Mouse (Mus musculus) mesoderm, embryonic 11.5 days (tissue): Measurements from ENCODE around the gene Nolc1.

Source experiments
- DNase-seq: peaks from one replicate; pipeline ENCODE4 v3.0.0-alpha.2; 2012; ENCODE audit warnings: low read depth, low spot score

Gene Nolc1

DNA sequence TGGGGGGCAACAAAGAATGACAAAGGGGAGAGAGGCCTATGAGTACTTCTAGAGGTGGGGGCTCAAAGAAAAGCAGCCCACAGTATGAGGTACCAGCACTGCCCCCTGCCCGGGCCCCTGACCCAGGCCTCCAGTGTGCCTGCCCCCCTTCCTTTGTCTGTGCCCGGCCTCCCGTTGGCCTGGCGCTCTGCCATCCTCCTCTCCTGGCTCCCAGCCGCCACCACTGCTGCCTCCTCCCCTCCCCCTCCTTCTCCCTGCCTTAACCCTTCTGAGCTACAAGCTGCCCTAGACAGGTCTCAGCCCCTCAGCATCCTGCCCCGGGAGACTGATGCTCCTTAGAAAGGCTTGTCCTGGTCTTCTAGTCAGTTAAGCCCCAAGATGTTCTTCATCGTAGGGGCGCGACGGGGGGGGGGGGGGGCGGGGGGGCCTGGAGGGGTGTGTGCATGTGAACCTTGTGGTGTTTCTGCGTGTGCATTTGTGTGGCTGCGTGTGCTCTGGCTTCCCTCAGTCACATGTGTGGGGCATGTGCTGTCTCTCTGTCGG is 33.7 kb upstream of the Nolc1 start:
- peak; percentile 80 for DNase-seq

DNA sequence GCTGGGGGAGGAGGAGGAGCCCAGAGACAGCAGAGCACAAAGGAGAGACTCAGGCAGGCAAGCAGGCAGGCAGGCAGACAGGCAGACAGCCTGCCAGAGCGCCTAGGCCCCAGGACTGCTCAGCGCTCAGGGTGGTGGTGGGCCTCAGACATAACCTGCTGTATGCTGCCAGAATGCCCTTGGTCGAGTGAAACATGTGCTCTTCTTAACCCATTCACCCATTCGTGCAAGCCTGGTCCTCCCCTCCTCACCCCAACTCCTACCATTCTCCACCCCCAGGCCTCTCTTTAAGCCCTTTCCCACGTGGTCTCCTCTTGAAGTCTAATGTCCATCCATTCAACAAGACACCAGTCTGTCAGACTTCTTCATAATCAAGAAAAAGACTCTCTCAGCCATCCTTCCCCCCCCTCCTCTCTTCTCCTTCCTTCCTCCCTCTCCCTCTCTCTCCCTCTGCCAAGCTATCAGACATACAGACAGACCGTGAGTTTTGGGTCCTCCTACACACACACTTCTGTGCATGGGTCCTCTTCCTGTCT is 33.1 kb upstream of the Nolc1 start:
- peak; percentile 74 for DNase-seq

DNA sequence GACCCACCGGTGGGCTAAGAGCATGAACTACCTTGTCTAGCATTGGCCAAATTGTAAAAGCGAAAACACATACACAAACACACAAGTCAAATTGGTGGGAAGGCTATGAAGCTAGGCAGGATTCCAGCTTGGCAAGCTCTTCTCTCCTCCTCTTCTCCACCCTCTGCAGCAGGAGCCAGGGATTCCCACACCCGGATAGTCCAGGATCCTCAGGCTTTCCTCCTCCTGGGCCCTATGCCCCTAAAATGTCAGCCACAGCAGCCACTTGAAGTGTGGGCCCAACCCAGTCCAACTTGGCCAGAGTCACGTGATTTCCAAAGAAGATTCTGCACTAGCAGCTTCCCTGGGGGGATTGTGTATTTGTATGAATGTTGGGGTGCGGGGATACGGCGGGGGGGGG is 32.3 kb upstream of the Nolc1 start:
- DNase-seq = no peak

DNA sequence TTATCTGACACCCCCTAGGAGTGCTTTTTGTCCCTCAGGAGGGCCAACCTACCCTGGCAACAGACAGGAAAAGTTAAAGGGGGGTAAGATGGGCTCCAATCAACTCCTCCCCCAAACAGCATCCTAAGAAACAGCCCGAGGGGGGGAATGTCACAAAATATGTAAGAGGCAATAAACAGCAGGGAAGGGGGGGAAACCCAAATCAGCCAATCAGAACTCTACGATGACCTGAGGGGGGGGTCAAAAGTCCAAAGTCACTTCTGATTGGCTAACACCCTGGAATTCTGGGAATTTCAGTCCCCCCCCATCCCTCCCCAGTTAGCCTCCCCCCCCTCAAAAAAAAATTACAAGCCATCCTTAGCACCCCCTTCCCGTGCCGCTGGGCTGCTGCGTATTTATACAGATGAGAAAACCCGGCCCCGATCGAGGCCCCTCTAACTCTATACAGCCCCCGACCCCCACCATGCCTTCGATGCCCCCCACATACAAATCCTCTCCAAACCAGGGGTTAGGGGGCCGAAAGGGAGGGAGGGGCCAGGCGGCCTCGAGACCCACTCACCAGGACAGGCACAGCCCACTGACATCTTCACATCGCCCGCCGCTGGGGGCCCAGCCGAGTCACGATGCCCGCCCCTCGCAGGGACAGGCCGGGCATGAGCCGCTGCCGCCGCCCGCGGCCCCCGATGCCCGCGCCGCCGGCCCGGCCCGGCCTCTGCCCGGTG is 31.2 kb upstream of the Nolc1 start, which contains the start of gene Pprc1:
Gene Pprc1 (plus strand): TSS at position 616 of the 722 bp plus-strand sequence.
- peak; percentile 68 for DNase-seq

DNA sequence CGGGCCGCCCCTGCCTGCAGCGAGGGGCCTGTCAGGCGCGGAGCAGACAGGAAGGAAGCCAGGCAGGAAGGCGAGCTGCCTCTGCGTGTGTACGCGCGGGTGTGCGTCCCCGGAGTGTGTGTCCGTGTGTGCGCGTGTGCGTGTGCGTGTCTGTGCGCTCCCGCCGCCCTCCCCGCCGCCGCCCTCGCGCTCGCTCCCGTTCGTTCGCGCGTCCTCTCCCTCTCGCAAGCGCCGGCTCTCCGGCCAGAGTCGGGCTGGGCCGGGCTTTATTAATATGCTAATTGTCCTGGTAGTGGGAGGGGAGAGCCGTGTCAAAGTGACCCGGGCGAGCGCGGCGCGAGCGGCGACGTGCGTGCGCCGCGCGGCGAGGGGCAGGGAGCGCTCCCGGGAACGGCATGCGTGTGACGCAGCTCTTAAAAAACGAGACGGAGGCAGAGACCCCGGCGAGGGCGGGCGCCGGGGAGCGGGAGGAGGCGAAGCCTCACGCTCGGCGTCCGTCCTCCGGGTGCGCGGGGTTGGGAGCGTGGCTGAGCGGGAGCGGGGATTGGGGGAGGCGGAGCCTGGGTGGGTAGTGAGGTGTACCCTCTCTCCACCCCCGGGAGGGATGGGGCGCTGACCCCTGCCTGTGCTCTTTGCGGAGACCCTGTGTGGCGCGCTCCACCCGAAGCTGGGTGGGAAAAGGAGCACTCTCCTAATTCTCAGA is 30.5 kb upstream of the Nolc1 start, which contains the start of gene Ldb1:
Gene Ldb1 (minus strand): TSS at position 222 of the 703 bp plus-strand sequence.
- DNase-seq = peak; percentile 91

DNA sequence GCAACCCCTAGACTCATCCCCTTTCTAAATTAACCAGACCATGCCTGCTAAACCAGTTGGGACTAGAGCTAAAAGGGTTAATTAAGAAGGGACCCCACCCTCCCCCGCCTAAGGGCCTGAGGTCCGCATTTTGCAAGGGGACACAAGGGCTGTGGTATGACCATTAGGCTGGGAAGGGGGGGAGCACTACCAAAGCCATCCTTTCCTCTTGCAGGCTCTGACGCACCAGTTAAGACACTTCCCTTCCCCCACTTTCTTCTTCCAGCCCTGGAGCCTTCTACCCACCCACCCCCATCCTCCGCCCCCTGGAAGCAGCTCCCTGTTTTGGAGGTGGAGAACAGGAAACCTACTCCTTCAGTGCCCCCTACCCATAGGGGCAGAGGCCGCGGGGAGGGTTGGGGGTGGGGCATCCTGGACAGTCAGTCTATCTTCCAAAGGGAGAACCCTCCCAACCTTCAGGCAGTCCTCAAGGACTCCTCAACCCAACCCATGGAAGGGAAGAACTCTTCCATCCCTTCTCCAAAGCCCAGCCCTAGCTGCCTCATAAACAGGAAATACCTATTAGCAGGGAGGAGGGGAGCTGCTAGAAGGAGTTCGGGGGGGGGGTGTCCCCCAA is 29.9 kb upstream of the Nolc1 start:
- DNase-seq = peak; percentile 71

DNA sequence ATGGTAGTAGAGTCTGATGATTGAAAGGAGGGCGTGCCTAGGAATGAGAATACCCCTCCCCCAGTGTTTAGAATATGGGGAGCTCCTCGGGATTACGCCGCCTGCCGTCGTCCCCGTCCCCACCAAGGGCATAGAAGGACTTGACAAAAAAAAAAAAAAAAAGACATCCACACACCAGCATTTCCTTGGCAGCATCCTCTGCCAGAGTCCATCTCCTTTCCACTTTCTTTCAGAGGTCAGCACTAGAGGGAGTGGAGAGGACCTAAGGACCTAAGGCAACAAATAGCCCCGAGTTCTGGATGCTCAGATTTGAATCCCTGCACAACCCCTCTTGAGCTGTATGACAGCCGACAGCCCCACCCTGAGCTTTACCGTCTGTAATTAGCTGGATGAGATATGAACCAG is 29.0 kb upstream of the Nolc1 start:
- no peak for DNase-seq

DNA sequence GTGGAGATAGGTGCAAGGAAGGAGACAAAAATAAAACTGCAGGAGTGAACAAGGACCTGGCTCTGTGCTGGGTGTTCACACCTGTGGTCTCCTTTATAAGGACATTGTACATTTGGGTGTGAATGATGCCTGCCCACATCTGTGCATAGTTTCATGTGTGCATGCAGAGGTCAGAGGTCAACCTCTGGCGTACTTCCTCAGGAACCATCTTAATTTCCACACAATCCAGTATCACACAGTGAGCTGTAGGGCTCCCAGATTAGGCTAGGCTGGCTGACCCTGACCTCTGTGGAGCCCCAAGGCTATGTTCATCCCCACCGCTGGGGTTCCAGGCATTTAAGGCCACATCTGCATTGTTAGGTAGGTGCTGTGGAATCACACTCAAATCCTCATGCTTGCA is 28.2 kb upstream of the Nolc1 start:
- DNase-seq = no peak

DNA sequence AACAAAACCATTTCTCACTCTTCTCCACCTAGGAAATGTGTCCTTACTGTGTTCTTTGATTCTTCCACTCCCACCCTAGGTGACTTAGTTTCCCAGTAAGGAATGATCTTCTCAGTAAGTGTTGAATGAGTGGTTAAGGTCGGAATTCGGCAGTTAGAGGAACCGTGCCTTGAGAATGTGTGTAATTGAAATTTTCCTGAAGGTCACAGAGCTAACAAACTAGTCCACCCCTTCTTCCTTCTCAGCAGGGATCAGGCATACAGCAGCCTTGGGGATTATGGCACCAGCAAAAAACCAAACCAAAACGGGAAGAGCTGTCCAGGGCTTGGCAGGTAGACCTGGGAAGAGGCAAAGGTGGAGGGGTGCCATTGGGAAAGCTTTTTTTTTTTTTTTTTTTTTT is 26.5 kb upstream of the Nolc1 start:
- DNase-seq = no peak

DNA sequence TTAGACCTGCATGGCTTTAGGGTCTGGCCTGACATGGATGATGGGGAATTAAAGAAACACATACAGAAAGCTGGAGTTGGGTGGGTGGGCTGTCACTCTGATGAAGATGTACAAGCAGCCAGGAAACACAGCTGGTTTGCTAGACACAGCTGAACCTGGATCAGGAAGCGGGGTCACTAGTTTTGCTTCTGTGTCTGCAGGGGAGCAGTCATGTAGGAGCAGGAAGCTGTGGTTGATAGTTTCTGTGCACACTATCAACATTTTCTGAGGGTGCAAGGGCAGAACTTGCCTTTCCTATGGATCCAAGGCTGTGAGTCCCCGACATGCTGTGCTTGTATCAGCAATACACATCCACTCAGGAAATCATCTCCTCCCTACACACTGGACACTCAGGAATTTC is 25.2 kb upstream of the Nolc1 start:
- no peak for DNase-seq

DNA sequence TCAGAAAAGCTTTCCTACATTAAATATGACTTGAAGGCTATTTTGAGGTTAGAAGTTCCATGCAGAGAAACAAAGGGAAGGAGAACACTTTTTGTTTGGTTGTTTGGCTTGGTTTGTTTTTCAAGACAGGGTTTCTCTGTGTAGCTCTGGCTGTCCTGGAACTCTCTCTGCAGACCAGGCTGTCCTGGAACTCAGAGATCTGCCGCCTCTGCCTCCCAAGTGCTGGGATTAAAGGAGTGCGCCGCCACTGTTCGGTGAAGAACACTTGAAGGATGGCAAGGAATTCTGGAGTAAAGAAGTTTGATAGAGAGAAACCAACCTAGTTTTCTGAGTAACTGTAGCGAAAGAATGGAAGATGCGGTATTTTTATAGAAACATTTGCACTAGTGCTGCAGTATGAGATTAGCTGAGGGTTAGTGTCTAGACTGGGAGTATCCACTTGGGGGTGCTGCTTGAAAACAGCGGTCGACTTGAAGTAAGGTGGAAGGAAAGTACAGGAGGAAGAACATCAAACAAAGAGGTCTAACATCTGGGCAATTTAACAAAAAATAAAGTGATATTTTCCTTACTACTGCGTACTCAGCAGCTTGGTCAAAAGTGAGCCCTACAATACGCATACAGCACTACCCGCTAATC is 19.8 kb upstream of the Nolc1 start:
- no peak for DNase-seq

DNA sequence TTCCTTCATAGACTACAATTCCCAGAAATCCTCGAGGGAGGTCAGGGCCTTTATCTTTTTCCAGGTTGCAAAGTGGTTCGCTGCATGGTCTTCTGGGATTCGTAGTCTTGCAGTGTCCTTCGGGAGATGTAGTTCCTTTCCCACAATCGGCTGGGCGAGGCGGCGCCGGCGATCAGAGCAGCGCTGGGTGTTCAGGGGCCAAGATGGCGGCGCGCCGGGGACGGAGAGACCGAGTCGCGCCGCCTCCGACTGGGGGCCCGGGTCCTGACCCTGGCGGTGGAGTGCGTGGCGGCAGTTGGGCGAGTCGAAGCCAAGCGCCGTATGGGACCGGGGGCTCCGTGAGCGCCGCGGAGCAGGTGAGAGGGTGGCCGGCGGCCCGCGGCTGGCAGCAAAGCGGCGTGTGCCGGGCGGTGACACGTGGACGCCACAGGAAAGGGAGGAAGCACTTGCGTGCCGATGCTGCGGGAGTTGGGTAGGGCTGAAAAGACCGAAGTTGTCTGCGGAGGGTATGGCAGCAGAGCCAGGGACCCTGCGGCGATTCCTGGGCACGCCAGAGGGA is 19.2 kb upstream of the Nolc1 start:
- DNase-seq = peak; percentile 95

DNA sequence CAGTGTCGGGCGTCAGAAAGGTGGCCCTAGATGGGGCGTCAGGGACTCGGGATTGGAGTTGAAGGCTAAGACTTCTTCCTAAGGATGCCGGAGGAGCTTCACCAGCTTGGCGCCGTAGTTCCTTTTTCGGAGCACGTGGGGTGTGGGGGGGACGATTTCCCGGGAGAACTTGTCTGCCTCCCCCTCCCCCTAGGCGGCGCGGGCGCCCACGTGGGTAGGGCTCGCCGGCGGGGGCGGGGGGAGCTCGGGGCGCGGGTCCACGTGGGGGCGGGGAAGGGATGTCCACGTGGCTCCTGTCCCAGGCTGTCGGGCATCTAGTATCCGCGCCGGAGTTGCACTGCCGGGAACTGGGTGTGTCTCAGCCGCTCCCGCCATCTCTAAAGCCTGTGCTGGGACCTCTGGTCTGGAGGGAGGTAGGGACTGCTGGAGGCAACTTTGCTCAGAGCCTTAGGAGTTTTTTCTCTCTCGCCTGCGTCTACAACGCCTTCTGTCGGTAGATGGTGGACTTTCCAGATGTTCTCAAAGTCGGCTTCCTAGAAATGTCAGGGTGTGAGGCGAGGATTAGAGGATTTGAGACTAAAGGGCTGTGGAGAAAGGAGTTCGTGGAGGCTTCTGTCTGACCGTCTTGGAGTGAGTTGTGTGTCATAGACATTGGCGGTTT is 18.6 kb upstream of the Nolc1 start:
- peak; percentile 85 for DNase-seq

DNA sequence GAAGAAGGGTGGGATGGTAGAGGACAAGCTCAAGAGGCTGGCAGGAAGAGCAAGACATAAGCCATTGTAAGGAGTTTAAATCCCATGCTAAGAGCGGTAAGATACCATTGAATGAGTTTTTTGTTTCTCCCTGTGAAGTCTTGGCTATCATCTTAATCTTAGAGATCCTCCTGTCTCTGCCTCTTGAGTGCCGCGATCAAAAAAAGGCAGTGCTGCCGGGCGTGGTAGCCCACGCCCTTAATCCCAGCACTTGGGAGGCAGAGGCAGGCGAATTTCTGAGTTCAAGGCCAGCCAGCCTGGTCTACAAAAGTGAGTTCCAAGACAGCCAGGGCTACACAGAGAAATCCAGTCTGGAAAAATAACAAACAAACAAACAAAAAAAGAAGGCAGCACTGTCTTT is 17.2 kb upstream of the Nolc1 start:
- no peak for DNase-seq

DNA sequence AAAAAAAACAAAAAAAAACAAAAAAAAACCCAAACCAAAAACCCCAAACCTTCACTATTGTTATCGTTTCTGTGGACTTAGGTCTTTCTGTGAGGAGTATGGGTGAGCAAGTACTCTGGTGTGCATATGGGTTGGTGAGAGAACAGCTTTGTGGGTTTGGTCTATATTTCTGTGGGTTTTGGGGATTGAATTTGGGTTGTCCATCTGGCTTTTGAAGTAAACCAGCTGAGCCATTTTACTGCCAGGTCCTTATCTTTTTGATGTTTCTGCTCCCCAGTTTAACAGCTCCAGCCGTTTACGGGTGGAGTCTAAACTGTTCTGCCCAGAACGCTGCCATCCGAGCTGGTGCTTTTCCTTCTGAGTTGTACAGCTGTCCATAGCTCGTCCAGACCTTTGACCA is 14.8 kb upstream of the Nolc1 start:
- DNase-seq = no peak

DNA sequence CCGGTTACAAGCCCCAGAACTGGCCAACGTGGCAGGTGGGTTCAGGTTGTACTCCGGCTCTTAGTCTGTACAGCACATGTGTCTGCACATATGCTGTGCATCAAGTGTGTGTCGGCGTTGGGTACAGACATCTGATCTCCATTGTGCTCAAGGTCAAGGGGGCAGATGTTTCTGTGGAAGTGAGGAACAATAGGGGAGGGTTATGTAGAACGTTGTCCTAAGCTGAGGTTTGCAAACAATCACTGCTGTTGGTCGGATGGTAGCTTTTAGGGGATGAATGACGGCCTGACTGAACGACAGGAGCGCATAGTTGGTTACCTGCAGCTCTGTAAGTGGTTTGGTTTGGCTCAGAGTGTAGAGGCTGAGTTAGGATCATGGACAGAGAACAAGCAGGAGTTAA is 7.6 kb upstream of the Nolc1 start:
- DNase-seq = no peak

DNA sequence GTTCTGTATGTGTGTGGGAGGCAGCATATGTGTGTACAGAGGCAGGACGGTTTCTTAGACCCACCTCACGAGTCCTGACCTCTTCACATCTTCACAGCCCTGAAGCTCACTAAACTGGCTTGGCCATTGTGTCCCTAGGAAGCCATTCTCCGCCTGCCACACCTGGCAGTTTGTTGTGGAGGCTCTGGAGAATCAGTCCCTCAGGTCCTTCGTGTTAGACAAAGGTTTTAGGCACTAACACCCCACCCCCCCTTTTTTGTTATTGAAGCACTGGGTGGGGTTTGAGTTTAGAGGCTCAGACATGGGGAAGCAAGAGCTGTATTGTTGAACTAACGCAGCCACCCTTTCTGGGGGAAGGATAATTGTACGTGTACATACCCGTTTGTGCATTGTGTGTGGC is 2.4 kb upstream of the Nolc1 start:
- DNase-seq = no peak

DNA sequence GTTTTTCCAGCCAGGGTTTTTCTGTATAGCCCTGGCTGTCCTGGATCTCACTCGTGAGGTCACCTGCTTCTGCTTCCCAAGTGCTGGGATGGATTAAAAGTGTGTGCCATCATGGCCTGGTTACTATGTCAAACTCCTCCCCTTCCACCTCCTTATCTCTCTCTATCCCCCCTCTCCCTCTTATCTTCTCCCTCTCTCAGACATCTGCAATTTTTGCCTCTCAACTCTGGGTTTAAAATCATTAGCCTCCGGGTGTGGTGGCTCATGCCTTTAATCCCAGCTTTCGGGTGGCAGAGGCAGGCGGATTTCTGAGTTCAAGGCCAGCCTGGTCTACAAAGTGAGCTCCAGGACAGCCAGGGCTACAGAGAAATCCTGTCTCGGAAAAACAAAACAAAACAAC is 1.4 kb upstream of the Nolc1 start:
- no peak for DNase-seq

DNA sequence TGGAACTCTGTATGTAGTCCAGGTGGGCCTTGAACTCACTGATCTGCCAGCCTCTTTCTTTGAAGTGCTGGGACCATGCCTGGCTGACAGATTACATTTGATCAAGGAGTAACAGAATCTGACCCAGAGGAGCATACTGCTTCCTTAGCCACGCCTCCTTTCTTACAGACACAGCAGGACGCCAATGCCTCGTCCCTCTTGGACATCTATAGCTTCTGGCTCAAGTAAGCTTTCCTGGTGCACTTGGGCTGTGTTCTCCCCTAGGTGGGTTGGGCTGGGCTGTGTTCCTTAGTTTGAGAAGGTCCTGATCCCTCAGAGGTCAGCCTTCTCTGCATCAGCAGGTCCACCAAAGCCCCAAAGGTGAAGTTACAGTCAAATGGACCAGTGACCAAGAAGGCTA is 2.9 kb downstream of the Nolc1 start:
- DNase-seq = no peak

DNA sequence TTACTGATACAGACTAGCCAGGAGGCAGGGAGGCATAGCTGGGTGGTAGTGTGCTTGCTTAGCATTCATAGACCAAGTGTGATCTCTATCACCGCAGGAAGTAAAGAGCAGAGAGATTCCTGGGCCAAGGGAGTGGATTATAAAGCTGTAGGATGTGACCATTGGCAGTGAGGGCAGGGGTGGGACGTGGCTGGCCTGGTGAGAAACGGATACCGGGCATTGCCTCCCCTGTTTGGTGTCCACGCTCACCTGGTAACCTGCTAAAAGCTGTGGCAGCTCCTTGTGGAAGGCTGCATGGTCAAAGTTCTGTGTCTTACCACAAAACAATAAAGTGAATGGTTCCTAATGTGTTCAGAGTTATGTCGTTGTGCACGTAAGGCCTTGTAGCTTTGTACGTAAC is 9.5 kb downstream of the Nolc1 start:
- DNase-seq = no peak

DNA sequence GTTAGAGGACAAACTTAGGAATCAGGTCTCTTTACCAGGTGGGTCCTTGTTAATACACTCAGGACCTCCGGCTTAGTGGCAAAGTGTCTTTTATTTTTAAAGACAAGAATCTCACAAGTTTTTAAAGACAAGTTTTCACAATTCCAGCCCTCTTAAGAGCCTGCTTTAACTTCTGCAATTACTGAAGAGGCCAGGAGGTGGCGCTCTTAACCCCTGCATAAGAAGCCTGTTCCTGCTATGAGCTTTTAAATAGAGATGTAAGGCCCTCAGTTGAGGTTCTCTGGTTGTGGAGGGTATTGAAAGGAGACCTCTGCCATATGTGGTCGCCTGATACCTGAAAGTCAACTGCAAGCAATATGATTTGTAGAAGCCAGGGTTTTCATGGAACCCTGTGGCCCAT is 10.7 kb downstream of the Nolc1 start:
- DNase-seq = peak; percentile 72
